Mouse (Mus musculus) common myeloid progenitor, adult 5-6 weeks (primary cell): Measurements from ENCODE around the gene Itga3. TPM values are rescaled to one million over a fixed set of nuclear protein-coding genes. Genes with fewer than 3 reads are reported as not detected.

Experiments
- ATAC-seq: replicated peaks from 2 replicates; pipeline ENCODE4 v1.8.0; 2016; ENCODE audit warnings: low read depth, mild to moderate bottlenecking, moderate TSS enrichment, inconsistent platforms; ENCODE audit not compliant: poor library complexity, severe bottlenecking
- total RNA-seq: library from RNA; stranded (forward); fragments of 200-1000, 187-1606 nt; gene quantifications from 2 replicates; pipeline ENCODE4 v1.2.3, GENCODE M21; 2017

Gene Itga3
- total RNA-seq, 1 experiment from 2014 or later = 0.05 TPM

- ATAC-seq = no peak
Observed at GRCm38 (mm10) chr11:95073835-95074234, 2.8 kb downstream of the Itga3 start.

- no peak for ATAC-seq
Observed at GRCm38 (mm10) chr11:95072804-95073203, 3.8 kb downstream of the Itga3 start.

GRCm38 (mm10) chr11:95072136-95072535 lies 4.5 kb downstream of the Itga3 start:
- no peak for ATAC-seq

- no peak for ATAC-seq
Observed at GRCm38 (mm10) chr11:95071266-95071665, 5.3 kb downstream of the Itga3 start.

- ATAC-seq = no peak
Observed at GRCm38 (mm10) chr11:95070140-95071107, 6.2 kb downstream of the Itga3 start.

GRCm38 (mm10) chr11:95069226-95069957 lies 7.2 kb downstream of the Itga3 start:
- ATAC-seq = no peak

GRCm38 (mm10) chr11:95056768-95057501 lies 19.7 kb downstream of the Itga3 start:
- ATAC-seq = no peak

GRCm38 (mm10) chr11:95053062-95053461 lies 23.5 kb downstream of the Itga3 start:
- ATAC-seq = no peak

- ATAC-seq = peak; percentile 87
Observed at GRCm38 (mm10) chr11:95046980-95047680, 29.5 kb downstream of the Itga3 start.

- no peak for ATAC-seq
Observed at GRCm38 (mm10) chr11:95044185-95044870, 32.3 kb downstream of the Itga3 start.

- ATAC-seq = no peak
Observed at GRCm38 (mm10) chr11:95043608-95044007, 33.0 kb downstream of the Itga3 start.

GRCm38 (mm10) chr11:95043060-95043459 lies 33.5 kb downstream of the Itga3 start:
- no peak for ATAC-seq

GRCm38 (mm10) chr11:95042096-95042495 lies 34.5 kb downstream of the Itga3 start:
- peak; percentile 59 for ATAC-seq

- peak; percentile 93 for ATAC-seq
Observed at GRCm38 (mm10) chr11:95041139-95041609, 35.4 kb downstream of the Itga3 start, which contains the start of gene Pdk2. Gene Pdk2 (minus strand): TSS chr11:95041354.

GRCm38 (mm10) chr11:95040491-95041138 lies 36.0 kb downstream of the Itga3 start:
- ATAC-seq = no peak

- ATAC-seq = no peak
Observed at GRCm38 (mm10) chr11:95039766-95040165, 36.8 kb downstream of the Itga3 start.

- no peak for ATAC-seq
Observed at GRCm38 (mm10) chr11:95038818-95039655, 37.6 kb downstream of the Itga3 start.
